Mouse (Mus musculus): ENCODE measurements around the gene M1ap. TPM values are rescaled to one million over a fixed set of nuclear protein-coding genes. Genes with fewer than 3 reads are reported as not detected.

Gene M1ap
- total RNA-seq, 1 experiment from 2014 or later = not detected

- no peak for DNase-seq
Measured at GRCm38 (mm10) chr6:83010010-83010409, 63.3 kb downstream of the M1ap start.

- no peak for DNase-seq
Measured at GRCm38 (mm10) chr6:83011255-83011654, 64.6 kb downstream of the M1ap start.

- no peak for DNase-seq
Measured at GRCm38 (mm10) chr6:83011756-83012155, 65.1 kb downstream of the M1ap start.

GRCm38 (mm10) chr6:83013444-83013843 lies 66.7 kb downstream of the M1ap start:
- DNase-seq = peak; percentile 46

- DNase-seq = peak; percentile 40
Measured at GRCm38 (mm10) chr6:83014482-83015466, 68.1 kb downstream of the M1ap start.

- no peak for DNase-seq
Measured at GRCm38 (mm10) chr6:83015749-83016148, 69.0 kb downstream of the M1ap start.

GRCm38 (mm10) chr6:83017190-83017589 lies 70.5 kb downstream of the M1ap start:
- peak; percentile 64 for DNase-seq

- DNase-seq = no peak
Measured at GRCm38 (mm10) chr6:83019044-83019443, 72.3 kb downstream of the M1ap start.

GRCm38 (mm10) chr6:83020121-83020520 lies 73.4 kb downstream of the M1ap start:
- no peak for DNase-seq

- DNase-seq = no peak
Measured at GRCm38 (mm10) chr6:83020836-83021593, 74.3 kb downstream of the M1ap start.

GRCm38 (mm10) chr6:83023008-83023407 lies 76.3 kb downstream of the M1ap start:
- DNase-seq = no peak

GRCm38 (mm10) chr6:83023786-83024185 lies 77.1 kb downstream of the M1ap start:
- no peak for DNase-seq

GRCm38 (mm10) chr6:83024421-83024820 lies 77.7 kb downstream of the M1ap start:
- DNase-seq = no peak

GRCm38 (mm10) chr6:83025221-83025620 lies 78.5 kb downstream of the M1ap start:
- DNase-seq = no peak

GRCm38 (mm10) chr6:83027293-83027692 lies 80.6 kb downstream of the M1ap start:
- DNase-seq = no peak

- DNase-seq = no peak
Measured at GRCm38 (mm10) chr6:83027706-83028105, 81.0 kb downstream of the M1ap start.

GRCm38 (mm10) chr6:83029777-83030176 lies 83.1 kb downstream of the M1ap start:
- no peak for DNase-seq

GRCm38 (mm10) chr6:83031111-83031510 lies 84.4 kb downstream of the M1ap start:
- DNase-seq = no peak

- DNase-seq = no peak
Measured at GRCm38 (mm10) chr6:83031921-83032590, 85.4 kb downstream of the M1ap start.

GRCm38 (mm10) chr6:83032769-83033191 lies 86.1 kb downstream of the M1ap start:
- DNase-seq = peak; percentile 68

- peak; percentile 81 for DNase-seq
Measured at GRCm38 (mm10) chr6:83033249-83034185, 86.8 kb downstream of the M1ap start, which contains the start of the genes Dok1 and Loxl3. TSS of gene Dok1 (minus strand) at chr6:83033471. TSS of gene Loxl3 (plus strand) at chr6:83034173.
